Mouse (Mus musculus) urinary bladder, adult 18-20 months (tissue): Measurements from ENCODE around the gene Il13.

Source experiments
- DNase-seq, 2 experiments: peaks; one replicate each; pipeline ENCODE4 v3.0.0; 2022; ENCODE audit warnings: low spot score in 2 of 2, mixed read lengths in 2 of 2

The Il13 gene

DNA sequence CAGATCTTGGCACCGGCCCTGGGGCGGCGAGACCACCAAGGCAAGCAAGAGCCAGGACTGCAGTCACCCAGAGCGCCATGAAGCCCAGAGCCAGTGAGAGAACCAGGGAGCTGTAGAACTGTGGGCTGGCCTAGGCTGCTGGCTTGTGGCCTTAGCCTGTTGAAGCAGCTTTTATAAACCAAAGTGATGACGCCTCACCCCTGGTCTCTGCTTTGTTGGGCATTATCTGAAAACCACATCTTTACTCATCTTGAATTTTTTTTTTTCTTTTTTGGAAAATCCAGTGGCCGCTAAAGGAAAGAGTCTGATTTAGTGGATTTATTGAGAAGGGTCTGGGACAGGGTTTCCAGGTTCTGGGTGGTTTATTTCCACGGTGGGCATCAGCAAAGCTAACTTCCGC, at the start of gene Il13:
Il13 (minus strand) TSS at position 147 of the 400 bp plus-strand sequence.
- DNase-seq = no peak

DNA sequence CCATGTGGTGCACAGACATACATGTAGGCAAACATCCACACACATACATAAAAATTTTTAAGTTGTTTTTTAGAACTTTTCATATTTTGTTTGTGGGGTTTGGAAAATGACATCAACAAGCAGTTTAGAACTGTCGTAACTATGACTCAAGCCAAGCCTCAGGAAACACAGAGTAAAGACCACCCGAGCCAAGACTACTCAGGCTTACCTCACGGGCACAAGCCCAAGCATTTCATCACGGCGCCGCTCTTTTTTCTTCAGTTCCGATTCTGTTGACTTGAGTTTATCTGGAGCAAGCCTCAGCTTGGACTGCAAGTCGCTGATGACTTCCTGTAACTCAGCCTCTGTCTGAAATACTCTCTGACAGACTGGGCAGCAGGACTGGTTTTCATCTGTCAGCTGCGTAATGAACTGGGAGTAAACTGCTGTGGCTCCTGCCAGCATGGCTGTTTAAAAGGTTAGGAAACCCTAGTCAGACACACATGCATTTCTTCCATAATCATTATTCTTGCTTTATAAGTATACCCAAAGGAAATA, 48.6 kb upstream of the Il13 start:
- DNase-seq = peak in 1 of 2 experiments; percentile 38

- DNase-seq = no peak
These were observed 47.7 kb upstream of the Il13 start for GRCm38 (mm10) chr11:53682170-53682569.

- DNase-seq = no peak
These were observed 47.2 kb upstream of the Il13 start for GRCm38 (mm10) chr11:53681686-53682085.

- no peak for DNase-seq
These were observed 45.6 kb upstream of the Il13 start for GRCm38 (mm10) chr11:53680141-53680540.

- DNase-seq = no peak
These were observed 36.9 kb upstream of the Il13 start for GRCm38 (mm10) chr11:53671414-53671813.

DNA sequence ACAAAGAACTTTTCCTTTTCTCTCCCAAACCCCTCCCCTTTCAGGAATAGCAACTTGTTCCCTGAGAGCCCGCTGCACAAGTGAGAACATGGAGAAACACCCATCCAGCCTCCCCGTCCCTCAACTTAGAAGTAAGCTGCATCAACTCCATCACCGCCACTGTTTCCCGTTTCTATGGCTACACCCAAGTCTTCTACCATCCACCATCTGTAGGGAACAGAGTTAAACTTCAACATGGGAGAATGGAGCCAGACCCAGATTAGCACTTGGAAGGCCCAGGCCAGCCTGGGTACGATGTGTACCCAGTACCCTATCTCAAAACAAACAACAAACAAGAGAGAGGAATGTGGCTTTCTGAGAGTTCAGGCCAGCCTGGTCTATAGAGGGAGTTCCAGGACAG, 29.6 kb upstream of the Il13 start:
- DNase-seq = no peak

GRCm38 (mm10) chr11:53662794-53663674, 28.5 kb upstream of the Il13 start:
- DNase-seq = no peak

GRCm38 (mm10) chr11:53657828-53658227, 23.3 kb upstream of the Il13 start:
- no peak for DNase-seq

DNA sequence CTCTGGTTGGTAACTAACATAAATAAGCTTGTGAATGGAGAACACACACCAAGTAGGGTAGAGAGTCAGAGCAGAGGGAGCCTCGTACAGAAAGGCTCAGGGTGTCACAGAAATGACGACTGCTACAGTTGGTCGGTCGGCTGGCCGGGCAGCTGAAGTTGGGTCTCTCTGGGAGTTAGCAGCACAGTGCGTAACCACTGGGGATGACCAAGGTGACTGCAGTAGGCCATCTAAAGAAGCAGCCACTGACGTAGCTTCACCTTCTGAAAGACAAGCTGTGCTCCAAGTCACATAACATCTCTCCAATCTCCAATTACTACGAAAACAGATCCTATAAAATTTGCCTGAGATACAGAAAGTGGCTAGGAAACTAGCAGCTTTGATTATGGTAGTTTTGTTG, 22.9 kb upstream of the Il13 start:
- DNase-seq = no peak

DNA sequence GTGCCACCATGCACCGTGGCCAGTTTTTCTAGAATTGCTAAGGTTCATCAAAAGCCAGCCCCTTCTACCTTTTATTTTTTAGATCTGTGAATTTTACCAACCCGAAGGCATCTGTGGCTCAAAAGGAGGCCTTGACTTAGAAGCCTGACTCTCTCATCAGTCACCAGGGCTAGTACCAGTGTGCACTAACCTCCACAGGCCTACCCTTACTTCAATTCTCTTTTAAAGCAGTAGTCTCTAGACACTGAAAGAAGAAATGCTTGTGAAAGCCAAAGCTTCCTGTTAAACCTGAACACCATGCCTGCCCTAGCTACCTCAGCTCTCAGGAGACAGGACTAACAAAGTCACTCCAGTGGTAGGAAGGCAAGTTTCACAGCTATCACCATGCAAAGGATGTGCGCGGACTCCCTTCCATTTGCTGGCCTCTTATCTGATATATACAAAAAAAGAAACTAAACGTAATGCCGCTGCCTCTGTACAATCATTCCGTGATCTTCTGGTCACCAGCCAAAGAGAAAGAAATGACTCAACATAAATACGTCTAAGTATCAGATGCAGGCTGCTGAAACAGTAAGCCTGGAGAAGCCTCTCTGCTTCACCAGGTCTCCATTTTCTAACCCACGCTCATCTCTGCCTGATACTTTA, 22.2 kb upstream of the Il13 start:
- DNase-seq = peak in 1 of 2 experiments; percentile 8

- DNase-seq = no peak
These were observed 20.5 kb upstream of the Il13 start for GRCm38 (mm10) chr11:53655043-53655442.

DNA sequence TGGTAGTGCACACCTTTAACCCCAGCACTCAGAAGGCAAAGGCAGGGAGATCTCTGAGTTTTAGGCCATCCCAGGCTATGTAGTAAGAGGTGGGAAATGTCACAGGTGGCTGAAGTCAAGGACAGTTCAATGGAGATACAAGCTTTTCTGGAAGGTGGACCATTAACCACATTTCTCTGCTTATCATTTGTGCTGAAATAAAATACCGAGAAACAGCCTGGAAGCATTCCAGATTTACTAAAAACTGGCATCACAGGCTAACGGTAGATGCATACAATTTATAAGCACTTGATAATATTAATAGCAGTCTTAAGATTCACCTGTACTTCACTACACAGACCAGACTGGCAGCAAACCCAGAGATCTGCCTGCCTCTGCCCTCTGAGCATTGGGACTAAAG, 17.9 kb upstream of the Il13 start:
- no peak for DNase-seq

DNA sequence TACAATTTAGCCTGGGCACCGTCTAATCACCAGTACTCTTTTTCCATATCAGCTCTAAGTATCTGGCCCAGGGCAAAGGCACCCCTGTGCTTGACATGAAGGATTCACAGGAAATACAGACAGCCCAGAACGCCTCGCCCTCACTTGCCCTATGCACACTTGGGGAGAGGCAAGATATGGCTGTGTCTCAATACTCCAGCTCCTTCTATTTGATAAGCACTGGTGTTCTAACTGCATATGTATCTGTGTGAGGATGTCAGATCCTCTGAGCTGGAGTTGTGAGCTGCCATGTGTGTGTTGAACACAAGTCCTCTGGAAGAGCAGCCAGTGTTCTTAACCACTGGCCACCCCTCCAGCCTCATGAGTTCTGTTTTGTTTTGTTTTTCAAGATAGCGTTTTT, 16.9 kb upstream of the Il13 start:
- DNase-seq = no peak

DNA sequence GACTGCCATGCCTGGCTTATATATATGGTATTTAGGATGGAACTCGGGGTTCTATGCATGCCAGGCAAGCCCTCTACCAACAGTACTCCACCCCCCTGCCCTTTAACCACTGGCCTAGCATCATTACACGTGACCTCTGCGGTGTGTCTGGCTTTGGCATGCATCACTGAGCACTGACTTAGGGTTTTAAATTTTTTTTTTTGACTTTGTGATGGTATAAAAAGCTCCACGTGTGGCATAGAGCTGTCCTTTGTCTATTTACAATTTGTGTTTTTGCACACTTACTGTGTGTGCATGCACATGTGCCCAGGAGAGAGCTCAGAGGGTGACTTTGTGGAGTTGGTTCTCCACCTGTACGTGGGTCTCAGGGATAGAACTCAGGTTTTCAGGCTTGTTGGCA, 9.5 kb upstream of the Il13 start:
- no peak for DNase-seq

- DNase-seq = no peak
These were observed 8.3 kb upstream of the Il13 start for GRCm38 (mm10) chr11:53642744-53643279.

- DNase-seq = no peak
These were observed 3.3 kb upstream of the Il13 start for GRCm38 (mm10) chr11:53637803-53638260.

DNA sequence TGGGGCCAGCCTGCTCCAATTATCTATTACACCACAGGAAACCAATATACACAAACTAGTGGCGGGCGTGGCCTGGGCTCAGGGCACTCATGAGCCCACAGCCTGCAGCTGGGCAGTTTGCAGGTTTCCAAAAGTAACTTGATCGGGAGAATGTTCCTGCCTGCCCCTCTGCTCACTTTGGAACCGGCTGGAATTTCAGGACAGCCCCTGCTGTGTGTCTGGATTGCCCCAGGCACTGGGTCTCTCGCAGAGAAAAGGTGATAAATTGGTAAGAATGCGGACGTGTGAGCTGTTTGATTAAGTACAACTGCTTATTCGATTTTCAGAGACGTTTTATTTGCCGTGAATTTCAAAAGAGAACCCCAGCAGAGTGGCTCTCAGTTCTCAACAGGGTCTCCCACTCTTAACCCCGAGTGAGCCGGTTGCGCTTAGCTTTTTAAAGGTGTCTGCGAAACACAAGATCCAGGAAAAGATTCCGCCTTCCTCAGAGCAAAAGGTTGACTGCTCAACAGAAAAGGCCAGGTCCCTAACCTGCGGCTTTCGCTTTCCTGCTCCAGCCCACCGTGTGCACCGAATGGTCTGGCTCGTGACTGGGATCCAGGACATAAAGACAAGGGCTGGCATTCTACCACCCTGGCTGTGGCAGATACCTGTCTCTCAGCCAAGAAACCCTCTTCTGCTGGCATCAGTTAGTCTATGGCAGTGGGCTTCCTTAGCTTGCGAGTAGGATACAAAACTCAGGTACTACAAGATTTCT, 2.7 kb upstream of the Il13 start:
- no peak for DNase-seq

- peak in 1 of 2 experiments; percentile 17 for DNase-seq
These were observed 1.7 kb upstream of the Il13 start for GRCm38 (mm10) chr11:53636183-53636646.

DNA sequence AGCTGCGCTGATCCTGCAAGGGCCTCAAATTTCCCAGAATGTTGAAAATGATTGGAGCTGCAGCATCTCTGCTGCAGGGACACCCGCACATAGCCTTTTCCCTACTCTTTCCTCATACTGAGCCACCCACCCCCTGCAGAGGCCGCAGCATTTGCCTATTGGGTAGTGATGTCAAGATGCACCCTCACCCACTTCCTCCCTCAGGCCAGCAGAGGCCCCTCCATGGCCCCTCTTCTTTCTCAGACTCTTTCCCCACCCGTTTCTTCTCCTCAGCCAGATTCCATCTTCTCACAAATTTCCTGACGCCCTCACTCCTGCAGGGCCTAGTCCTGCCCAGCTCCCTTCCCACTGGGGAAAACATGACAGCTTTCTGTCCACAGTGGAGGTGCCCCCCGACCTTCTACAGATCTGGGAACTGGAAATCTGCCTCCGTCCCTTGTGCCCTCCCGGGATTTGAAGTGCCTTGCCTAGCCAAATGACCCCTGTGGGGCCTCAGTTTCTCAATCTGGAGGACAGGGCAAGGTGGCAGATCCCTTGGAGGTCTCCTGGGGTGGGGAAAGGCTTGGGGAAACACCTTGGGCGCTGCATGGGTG, 1.2 kb upstream of the Il13 start:
- DNase-seq = no peak

DNA sequence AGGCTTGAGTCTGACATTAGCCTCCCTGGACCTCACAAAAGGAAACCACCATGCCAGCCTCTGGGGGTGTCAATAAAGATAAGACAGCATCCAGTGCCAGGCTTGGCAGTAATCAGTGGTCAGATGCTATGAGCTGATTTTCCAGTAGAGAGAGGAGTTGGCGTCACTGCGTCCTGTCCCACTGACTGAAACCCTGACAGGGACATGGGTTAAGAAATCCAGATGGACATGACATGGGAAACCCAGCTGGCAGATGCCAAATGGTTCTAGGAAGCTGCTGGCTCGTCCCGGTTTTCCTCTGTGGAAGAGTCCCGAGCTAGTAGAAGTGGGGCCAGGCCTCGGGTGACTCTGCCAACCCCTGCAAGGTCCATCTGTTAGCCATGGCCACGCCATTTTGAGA, 858 bp downstream of the Il13 start:
- no peak for DNase-seq
